Mouse (Mus musculus): ENCODE results near the gene Gan.

GRCm38 (mm10) chr8:117240326-117240725, 82.4 kb downstream of the Gan start:
- TF ChIP-seq TAL1 (IDR thresholded peaks at IDR 0.05; ENCODE audit: low read length) (no peak), GATA1 (IDR thresholded peaks at IDR 0.05; ENCODE audit: low read length) (no peak)
